Mouse (Mus musculus) left cerebral cortex, postnatal 25 days (tissue): Measurements from ENCODE around the gene Ptchd3. TPM values are rescaled to one million over a fixed set of nuclear protein-coding genes. Genes with fewer than 3 reads are reported as not detected.

Experiments used
- DNase-seq, 2 experiments: peaks; one replicate each; pipeline ENCODE4 v3.0.0; 2022; ENCODE audit warnings: low spot score in 2 of 2, mixed read lengths in 1 of 2
- intact Hi-C: fragments of 180-260 bp; cut with DNase I; formaldehyde crosslinking; loops from one replicate; pipeline ENCODE4 v1.15.1; 2025
- total RNA-seq, 2 experiments: library from RNA; stranded (reverse); gene quantifications; 2 replicates each; pipeline ENCODE4 v1.2.3; 2021

The Ptchd3 gene
- total RNA-seq: not detected

DNA sequence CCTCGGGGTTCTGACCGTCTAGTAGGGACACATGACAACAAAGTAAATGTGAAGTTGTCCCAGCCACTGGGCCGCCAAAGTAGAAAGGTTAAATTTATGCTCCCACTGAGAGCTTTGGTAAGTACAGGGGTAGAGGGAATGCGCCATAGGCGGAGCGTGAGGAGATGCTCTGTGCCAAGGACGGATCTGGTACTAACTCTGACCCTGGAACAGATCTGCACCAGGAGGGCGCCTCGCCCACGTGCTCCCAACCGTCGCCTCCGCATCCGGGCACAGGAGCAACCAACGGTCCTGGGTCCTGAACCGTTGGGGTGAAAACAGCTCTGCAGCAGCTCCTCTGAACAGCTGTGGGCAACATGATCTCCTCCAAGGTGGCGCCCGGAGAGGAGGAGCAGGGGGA, at the start of gene Ptchd3:
TSS of gene Ptchd3 (plus strand) at position 301 of the 400 bp plus-strand sequence.
- DNase-seq: no peak
- intact Hi-C loops: no loop called here

DNA sequence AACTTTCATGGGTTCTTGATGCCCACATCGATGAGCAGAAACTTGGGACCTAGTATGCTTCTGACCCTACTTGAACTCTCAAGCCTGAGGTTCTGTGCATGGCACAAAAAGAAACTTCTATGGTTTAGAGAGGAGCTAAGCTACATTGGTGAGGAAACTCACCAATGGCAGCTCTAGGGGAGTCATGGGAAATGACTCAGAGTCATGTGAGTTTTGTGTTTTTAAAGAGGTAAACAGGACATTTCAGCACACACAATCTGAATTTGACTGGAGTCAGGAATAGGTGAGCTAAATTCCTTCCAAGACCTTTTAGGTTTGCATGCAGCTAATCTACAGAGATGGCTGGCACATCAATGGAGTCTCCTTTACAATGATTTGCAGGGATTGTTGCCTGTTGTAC, 48.2 kb upstream of the Ptchd3 start:
- intact Hi-C loops: no loop called here
- DNase-seq: no peak

DNA sequence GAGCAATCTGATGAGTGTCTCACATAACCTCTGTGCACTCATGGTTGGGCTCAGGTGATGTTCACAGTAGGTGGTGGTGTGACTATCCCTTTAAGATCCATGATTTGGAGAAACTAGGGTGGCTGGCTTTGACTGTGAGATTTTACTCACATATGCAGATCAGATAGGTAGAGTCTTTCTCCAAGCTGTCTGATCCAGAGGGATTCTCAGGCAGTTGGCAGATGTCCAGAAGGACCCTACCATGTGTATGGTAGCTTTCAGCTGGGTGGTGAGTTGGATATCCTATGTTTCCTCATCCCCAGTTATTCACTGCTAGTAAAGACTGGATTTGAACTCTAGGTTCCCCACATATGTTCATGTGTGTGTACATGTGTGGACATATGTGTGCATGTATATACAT, 42.6 kb upstream of the Ptchd3 start:
- intact Hi-C loops: no loop called here
- DNase-seq: no peak

DNA sequence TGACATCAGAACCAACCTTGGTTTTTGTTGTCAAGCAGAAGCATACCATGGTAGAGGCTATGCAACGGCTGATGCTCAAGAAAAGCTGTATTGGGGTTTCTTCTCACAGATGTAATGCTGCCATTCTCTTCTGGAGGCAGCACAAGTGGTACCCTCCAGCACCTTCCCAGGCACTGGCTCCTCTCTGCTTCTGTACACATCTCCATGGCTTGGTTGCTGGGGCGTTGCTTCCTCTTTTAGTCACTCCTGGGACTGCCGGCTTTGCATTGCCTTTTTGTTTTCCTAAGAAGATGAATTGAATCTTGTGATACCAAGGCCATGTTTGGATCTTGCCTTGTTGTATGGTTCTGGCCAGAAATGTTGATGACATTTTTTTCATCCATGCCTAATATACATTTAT, 40.5 kb upstream of the Ptchd3 start:
- intact Hi-C loops: no loop called here
- no peak for DNase-seq

DNA sequence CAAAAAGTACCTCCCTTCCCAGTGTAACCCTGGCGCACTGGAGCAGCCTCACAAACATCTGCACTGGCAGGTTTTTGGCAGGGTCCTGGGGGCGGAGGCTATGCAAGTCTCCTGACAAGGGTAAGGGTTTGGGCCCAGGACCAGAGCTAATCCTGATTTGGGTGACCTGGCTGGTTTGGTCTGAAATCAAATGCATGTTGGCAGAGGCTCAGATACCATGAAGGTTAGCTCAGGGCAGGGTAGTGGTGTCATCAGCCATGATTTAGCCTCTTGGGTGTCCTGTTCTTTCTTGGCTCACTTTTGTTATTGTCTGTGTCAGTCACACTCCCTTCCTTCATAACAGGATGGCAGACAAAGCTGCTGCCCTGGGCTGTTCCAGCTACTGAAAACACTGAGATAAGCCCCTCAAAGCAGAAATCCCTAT, 39.4 kb upstream of the Ptchd3 start:
- no peak for DNase-seq
- intact Hi-C loops: no loop called here

DNA sequence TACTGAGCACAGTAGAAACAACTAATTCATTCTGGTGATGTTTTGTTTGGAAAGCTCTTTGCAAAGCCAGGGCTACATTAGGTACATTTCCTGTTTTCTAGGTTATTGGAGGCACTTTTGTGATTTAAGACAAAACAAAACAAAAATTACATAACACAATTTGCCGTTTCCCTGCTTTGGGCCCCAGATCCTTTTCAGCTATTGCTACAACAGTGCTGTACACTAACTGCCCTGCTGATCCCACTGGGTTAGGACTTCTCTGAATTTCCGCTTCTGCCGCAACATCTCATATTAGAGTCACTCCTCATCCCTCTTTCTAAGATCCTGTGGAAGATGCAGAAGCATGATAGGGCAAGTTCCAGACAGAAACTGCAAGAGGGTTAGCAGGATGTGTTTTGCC, 38.6 kb upstream of the Ptchd3 start:
- no peak for DNase-seq
- intact Hi-C loops: no loop called here

DNA sequence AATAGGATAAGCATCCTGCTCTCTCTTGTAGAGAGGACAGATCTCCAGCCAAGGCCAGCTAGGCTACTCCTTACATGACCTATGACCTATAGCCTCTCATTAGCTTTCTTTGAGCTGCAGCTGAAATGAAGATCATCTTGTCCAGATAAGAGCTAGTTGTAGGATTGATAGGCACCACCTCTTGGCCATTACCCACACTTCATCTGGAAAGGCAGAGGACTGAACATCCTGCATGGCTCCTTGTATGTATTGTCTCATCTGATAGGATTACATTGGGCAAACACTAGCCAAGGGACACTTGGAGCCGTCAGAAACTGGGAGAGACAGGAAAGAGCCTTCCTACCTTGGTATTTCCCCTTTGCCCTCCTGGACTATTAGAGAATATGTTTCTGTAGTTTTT, 38.1 kb upstream of the Ptchd3 start:
- intact Hi-C loops: no loop called here
- DNase-seq: no peak

DNA sequence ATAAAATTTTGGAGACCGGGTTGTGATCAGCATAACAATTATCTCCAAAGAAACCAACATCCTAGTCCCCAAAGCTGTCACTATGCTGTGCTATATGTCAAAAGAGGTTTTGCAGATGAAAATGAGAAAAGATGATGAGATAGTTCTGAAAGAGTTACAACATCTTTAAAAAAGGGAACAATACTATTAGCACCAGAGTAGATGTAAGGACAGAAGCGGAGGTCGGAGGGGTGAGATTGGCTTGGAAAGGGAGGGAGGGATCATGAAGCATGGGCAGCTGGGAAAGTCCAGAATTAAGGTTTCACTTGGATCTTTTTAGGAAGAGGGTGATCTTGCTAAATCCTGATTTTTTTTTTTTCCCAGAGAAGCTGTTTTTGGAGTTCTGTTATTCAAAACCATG, 36.5 kb upstream of the Ptchd3 start:
- intact Hi-C loops: no loop called here
- no peak for DNase-seq

DNA sequence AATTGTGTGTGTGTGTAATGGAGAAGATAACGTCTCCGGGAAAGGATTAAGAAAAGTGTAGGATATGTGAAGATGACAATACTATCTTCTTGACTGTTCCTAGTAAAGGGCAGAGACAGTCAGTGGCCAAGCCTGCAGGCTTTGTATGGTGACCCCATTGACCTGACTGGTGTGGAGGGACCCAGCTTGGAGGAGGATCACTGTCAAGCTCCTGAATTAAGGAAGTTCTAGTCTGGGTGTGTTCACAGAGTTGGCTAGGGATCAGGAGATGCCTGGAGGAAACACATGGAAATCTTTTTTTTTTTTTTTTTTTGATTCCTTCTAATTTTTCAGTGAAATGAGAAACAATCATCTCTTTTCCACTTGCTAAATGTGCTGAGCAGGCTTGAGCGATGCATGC, 35.9 kb upstream of the Ptchd3 start:
- no peak for DNase-seq
- intact Hi-C loops: no loop called here

DNA sequence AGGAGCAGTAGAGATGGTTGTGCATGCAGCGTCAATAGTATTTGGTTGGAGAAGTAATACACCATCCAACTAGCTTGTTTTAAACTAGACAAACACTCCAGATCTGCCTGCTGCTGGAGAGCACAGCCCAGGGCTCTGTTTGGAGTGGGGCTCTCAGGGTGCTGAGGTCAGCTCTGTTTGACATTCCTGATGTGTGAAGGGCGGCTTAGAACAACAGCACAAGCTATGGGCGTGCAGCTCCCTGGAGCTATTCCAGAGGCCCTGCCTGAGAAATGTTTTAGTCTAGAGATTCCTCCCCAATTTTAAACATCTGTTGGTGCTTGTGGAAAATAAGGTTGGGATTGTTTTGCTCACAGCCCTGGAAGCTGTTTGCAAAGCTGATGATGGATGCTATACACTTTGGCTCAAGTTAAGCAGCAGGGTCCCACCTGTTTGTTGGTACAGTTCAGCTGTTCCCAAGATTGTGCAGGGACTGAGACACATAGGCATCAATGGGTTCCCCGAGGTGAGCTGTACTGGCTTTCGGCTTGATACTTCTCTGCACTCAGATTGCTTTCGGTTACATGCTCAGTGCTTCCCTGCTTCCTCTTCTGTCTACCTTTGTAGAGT, 35.4 kb upstream of the Ptchd3 start:
- no peak for DNase-seq
- intact Hi-C loops: no loop called here

DNA sequence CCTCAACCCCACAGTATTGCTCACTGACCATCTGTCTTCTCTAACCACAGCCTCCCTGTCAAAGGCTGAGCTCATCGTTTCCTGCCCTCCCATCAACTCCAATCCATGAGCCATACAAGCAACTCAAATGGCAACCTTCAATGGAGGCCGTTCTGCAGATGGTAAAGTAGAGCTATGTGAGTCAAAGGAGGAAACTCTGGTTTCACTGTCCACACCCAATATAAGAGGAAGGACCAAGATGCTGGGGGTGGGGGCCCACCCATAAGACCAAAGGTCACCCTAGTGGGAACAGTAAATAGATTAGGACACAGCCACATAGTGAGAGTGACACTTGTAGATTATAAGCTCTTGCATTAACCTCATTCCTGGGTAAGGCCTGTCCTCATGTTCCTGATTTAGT, 34.1 kb upstream of the Ptchd3 start:
- no peak for DNase-seq
- intact Hi-C loops: no loop called here

DNA sequence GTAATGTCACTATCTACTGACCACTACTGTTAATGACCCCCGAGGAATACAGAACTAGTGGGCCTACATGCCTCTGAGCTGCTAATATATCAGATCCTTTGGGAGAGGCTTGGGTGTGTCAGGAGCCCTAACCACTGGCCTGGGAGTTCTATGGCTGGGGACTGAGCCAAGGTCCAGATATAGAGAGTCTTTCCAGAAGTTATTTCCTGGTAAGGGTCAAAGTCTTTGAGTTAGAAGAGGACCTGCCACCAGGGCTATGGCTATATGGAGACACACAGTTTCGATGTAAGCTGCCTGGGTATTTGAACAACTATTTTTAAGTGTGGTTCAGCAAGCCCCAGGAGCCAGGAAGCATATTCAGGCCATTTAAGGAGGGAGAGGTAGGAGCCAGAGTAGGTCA, 31.5 kb upstream of the Ptchd3 start:
- no peak for DNase-seq
- intact Hi-C loops: no loop called here

DNA sequence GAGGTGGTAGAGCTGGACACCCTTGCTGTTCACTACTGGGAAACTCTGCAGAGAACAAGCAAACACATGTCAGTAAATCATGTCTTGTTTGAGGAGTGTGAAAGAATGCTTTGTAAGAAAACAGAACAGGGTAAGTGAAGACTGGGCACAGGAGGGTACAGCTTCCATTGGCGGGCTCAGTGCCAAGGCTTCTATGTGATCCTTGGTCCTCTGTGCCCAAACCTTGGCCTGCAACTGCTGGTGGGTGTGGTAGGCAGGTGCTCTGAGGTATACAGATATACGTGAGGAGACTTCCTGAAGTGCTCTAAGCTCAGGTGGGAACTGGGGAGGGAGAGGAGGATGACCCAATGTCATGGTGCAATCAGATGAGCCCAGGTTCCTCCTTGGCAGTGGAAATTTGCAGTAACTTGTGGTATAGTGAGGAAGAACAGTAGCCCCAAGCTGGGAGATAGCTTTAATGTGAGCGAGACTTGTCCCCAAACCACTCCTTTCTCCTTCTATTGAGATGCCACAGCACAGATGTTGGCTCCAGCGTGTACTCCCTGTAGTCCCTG, 30.2 kb upstream of the Ptchd3 start:
- no peak for DNase-seq
- intact Hi-C loops: no loop called here

DNA sequence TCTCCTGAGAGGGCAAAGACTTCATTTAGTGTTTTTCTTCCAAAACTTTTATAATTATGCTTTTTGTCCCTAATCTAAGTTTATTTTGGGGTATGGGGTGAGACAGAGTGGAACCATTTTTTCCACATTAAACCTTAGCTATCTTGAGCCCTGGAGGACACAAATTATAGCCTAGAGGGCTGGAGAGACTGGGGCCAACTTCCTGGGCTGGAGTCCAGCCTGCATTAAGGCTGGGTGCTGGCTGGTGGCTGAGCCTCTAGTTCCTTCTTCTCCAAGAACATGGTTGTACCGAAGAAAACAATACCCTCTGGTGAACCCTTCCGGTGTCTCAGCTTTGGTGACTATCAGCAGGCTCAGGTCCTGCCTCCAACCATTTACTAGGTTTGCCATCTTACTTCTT, 27.3 kb upstream of the Ptchd3 start:
- no peak for DNase-seq
- intact Hi-C loops: no loop called here

DNA sequence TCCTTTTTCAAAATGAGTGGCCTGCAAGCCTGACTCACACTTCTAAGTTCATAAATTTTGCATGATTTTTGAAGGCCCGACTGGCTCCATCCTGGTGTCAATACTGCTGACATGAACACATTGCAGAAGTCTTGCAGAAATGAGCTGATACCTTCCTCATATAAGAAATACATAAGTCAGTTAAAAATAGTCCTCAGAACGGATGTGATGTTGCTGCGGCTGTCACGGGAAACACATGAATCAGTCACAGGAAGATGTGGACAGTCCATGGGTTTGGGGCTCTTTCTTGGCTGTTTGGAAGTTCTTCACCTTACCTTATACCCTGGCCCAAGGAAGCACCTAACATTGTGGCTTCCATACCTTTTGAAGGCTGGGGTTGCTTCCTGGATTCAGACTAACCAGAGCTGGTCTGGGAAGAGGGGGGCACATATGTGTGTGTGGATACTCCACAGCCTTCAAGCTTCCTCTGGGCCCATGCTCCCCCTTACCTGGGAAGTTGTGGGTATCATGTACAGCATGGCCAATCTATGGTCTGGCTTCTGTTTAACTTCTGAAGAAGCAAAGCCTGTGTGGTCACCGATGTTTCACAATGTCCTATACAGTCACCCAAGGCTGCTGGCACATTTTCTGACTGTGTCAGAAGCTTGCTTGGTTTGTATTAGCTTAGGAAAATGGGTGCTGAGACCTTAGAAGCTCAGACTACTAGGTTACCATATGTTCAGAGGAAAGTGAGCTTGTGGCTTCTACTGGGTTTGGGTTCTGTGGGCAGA, 25.6 kb upstream of the Ptchd3 start:
- intact Hi-C loops: loop anchor here (5.0 kb wide), 2 partner anchors 152 to 172 kb away; no protein-coding TSS in a partner anchor
- no peak for DNase-seq

DNA sequence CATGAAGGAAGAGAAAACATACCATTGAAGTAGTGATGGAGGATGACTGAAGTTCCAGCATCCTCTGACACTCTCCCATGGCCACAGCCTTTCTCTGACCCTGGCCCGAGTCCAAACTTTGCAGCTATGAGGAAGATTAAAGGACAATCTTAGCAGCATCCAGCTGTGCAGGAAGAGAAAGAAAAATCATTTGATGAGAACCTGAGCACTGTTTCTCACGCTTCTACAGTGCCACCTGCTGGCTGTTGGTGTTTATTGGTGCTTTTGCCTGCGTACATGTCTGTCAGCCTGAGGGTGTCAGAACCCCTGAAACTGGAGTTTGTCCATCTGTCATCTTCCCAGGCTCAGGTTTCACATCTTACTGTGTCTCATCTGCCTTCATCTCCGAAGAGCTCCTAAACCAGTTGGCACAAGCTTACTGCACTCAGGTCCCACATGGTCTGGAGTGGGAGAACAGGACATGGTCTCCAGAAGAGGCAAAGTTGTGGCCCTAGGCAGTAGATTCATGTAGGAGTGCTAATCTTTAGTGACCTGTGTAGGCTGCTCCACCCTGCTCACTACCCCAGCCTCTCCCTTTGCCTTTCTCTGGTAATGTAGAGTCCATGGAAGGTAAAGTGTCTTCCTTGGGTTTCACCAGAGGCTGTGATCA, 21.7 kb upstream of the Ptchd3 start:
- DNase-seq: peak; percentile 84 to 86
- intact Hi-C loops: loop anchor here (1.0 to 5.0 kb wide), 3 partner anchors 156 to 333 kb away; no protein-coding TSS in a partner anchor

DNA sequence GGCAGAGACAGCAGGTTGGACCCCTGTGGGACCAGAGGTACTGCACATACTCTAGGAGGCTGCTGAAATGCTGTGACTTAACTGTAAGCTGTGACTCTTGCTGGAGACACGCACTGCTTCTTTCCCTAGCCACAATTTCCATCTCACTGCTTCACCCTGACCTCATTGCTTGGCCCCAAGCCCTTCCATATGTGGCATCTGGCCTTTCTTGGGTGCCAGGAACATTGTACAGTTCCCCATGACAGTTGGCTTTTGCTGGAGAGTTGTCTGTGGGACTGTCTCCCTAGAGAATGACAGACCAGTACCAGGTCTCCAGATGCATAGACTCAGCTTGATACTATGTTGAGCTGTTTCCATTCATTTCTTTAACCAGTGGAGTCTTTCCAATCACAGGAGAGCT, 21.2 kb upstream of the Ptchd3 start:
- intact Hi-C loops: loop anchor here (1.0 to 5.0 kb wide), 3 partner anchors 157 to 334 kb away; no protein-coding TSS in a partner anchor
- no peak for DNase-seq

DNA sequence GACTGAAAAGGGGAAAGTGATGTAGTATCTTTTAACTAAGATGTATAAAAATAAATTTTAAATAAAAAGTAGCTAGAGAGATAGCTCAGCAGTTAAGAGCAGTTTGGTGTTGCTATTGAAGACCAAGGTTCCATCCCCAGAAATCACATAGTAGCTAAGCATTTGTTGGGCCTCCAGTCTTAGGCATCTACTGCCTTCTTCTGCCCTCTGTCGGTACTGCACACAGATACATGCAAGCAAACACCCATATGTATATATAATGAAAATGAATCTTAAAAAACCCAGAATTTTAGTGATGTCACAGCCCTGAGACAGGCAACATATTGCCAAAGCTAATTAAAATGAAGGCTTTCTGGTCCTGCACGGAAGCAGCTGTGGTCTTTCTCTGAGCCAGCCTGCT, 15.9 kb downstream of the Ptchd3 start:
- intact Hi-C loops: no loop called here

DNA sequence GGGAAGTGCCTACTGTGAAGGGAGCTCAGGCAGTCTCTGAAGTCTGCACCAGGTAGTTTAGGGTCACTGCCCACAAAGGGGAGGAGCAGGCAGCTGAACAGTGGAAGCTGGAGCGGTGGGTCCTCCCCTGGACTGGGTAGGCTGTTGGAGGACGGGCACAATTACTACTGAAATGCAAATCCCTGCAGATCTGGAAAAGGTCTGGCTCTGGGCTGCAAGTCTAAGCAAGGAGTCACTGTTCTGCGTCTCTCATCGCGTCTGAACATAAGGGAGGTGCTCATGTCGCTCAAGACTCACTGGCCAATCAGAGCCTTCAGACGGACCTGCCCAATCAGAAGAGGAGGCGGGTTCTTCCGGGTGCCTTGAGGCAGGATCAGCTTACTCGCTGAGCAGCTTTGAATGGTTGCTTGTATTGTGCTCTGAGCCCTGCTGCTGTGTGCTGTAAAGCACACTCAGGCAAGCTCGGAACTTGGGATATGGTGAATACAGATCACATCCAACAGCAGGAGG, 17.8 kb downstream of the Ptchd3 start:
- intact Hi-C loops: no loop called here
- DNase-seq: peak; percentile 68 to 83

More for the DNA sequence above, 15.9 kb downstream of the Ptchd3 start:
- DNase-seq: no peak
